Mouse (Mus musculus): ENCODE results near the gene Akr1c20.

The Akr1c20 gene

GRCm38 (mm10) chr13:4523201-4523838 is at the start of gene Akr1c20:
TSS of gene Akr1c20 (minus strand) at chr13:4523345.
- no peak for DNase-seq (ENCODE audit: low spot score)

GRCm38 (mm10) chr13:4565996-4566395 is 42.9 kb upstream of the Akr1c20 start:
- DNase-seq (ENCODE audit: low spot score), result no peak

GRCm38 (mm10) chr13:4560500-4560899 is 37.4 kb upstream of the Akr1c20 start:
- no peak for DNase-seq (ENCODE audit: low spot score)

- DNase-seq (ENCODE audit: low spot score), result no peak
These were observed 36.0 kb upstream of the Akr1c20 start for GRCm38 (mm10) chr13:4559143-4559542.

- DNase-seq (ENCODE audit: low spot score), result no peak
These were observed 8.3 kb downstream of the Akr1c20 start for GRCm38 (mm10) chr13:4514811-4515210.

GRCm38 (mm10) chr13:4467896-4468295 is 55.2 kb downstream of the Akr1c20 start:
- no peak for DNase-seq (ENCODE audit: low spot score)

GRCm38 (mm10) chr13:4465641-4466040 is 57.5 kb downstream of the Akr1c20 start:
- no peak for DNase-seq (ENCODE audit: low spot score)
